Mouse (Mus musculus) kidney, embryonic 15.5 days (tissue): ENCODE results near the gene Vps72. TPM values are rescaled to one million over a fixed set of nuclear protein-coding genes. Genes with fewer than 3 reads are reported as not detected.
"Not testable (repeated sequence)": the region's sequence is repeated elsewhere in the genome, so short reads cannot be mapped to it uniquely, and the experiment has no call there.

Source experiments
- ATAC-seq: fragments of 200-750 bp; cut with Nextera tagmentation; replicated peaks from 2 replicates; pipeline ENCODE4 v1.8.0; 2017; ENCODE audit warnings: moderate TSS enrichment; ENCODE audit not compliant: low FRiP score
- H3K27ac ChIP-seq: fragments of 300-500 bp; sonication (generic); 2 replicates; pipeline ENCODE4 v1.5.1; 2015; ENCODE audit warnings: mild to moderate bottlenecking, inconsistent platforms
- H3K27me3 ChIP-seq: fragments of 300-500 bp; sonication (generic); 2 replicates; pipeline ENCODE4 v1.6.1; 2015; ENCODE audit warnings: inconsistent platforms
- H3K36me3 ChIP-seq: fragments of 300-500 bp; sonication (generic); 2 replicates; pipeline ENCODE4 v1.6.1; 2015; ENCODE audit warnings: inconsistent platforms
- H3K4me1 ChIP-seq: fragments of 300-500 bp; sonication (generic); 2 replicates; pipeline ENCODE4 v1.6.1; 2015; ENCODE audit warnings: inconsistent platforms
- H3K4me2 ChIP-seq: fragments of 300-500 bp; sonication (generic); 2 replicates; pipeline ENCODE4 v1.6.1; 2015; ENCODE audit warnings: moderate library complexity, mild to moderate bottlenecking, inconsistent platforms
- H3K4me3 ChIP-seq: fragments of 300-500 bp; sonication (generic); replicated peaks from 2 replicates; pipeline ENCODE4 v1.5.1; 2015; ENCODE audit warnings: mild to moderate bottlenecking, inconsistent platforms
- H3K9ac ChIP-seq: fragments of 300-500 bp; sonication (generic); 2 replicates; pipeline ENCODE4 v1.6.1; 2015; ENCODE audit warnings: mild to moderate bottlenecking, inconsistent platforms
- H3K9me3 ChIP-seq: fragments of 300-500 bp; sonication (generic); replicated peaks from 2 replicates; pipeline ENCODE4 v1.6.1; 2016; ENCODE audit warnings: inconsistent platforms
- WGBS: fragments of 180-500 bp; shearing (Covaris S2); methylation state at CpG from one replicate; pipeline ENCODE4 v1.1.7; 2015; ENCODE audit warnings: mixed read lengths; 5-methylcytosine and 5-hydroxymethylcytosine counted together
- polyA plus RNA-seq: library from polyadenylated mRNA; unstranded; fragments of >200 nt; fragmentation: Nextera tagmentation; extraction: Ambion mirVana; gene quantifications from 2 replicates; pipeline ENCODE4 v1.2.1, GENCODE M21; 2015

Gene Vps72
- polyA plus RNA-seq, 1 experiment from 2014 or later = 184 TPM

GRCm38 (mm10) chr3:95134133-95134532 lies 23.3 kb downstream of the Vps72 start:
- H3K9ac ChIP-seq, H3K9me3 ChIP-seq, H3K27ac ChIP-seq, H3K27me3 ChIP-seq, H3K4me2 ChIP-seq: not testable (repeated sequence)
- Histone ChIP-seq H3K4me1 (peaks cover 39% of the 10 kb centered on the region), H3K36me3 (peaks cover 17% of the 10 kb centered on the region), H3K4me3 (peak overlapping the region; percentile 56)
- no CpG with 5 or more reads among the region's 12 CpGs for WGBS
- ATAC-seq = peak; percentile 30

GRCm38 (mm10) chr3:95135023-95135422 lies 24.2 kb downstream of the Vps72 start:
- Histone ChIP-seq H3K27ac (no peak overlapping the region), H3K4me3 (peak overlapping the region; percentile 32), H3K4me2 (peak overlapping the region; percentile 55), H3K9me3 (no peaks in the 10 kb centered on the region), H3K9ac (no peak overlapping the region), H3K4me1 (peaks cover 30% of the 10 kb centered on the region), H3K36me3 (peaks cover 20% of the 10 kb centered on the region), H3K27me3 (no peaks in the 10 kb centered on the region)
- ATAC-seq = 0 out of 2 replicates have a peak, but pooled peaks have one; percentile 26
- 23% methylated on average over 6 of the region's 6 CpGs for WGBS

- WGBS = 84% methylated on average over 7 of the region's 7 CpGs
- H3K4me3 ChIP-seq = peak overlapping the region; percentile 32
These were observed 24.7 kb downstream of the Vps72 start for GRCm38 (mm10) chr3:95135433-95136052.

GRCm38 (mm10) chr3:95136336-95136735 lies 25.5 kb downstream of the Vps72 start:
- Histone ChIP-seq H3K9ac (no peak overlapping the region), H3K36me3 (peaks cover 26% of the 10 kb centered on the region), H3K9me3 (no peaks in the 10 kb centered on the region), H3K4me1 (peaks cover 27% of the 10 kb centered on the region), H3K27me3 (no peaks in the 10 kb centered on the region), H3K4me2 (0 out of 2 replicates have a peak overlapping the region, but pooled peaks have one; percentile 55), H3K27ac (no peak overlapping the region), H3K4me3 (no peak overlapping the region)
- 96% methylated on average over 3 of the region's 3 CpGs for WGBS
- no peak for ATAC-seq

More at GRCm38 (mm10) chr3:95135433-95136052, 24.7 kb downstream of the Vps72 start:
- Histone ChIP-seq H3K9me3 (no peaks in the 10 kb centered on the region), H3K36me3 (peaks cover 25% of the 10 kb centered on the region), H3K9ac (no peak overlapping the region), H3K4me1 (peaks cover 27% of the 10 kb centered on the region), H3K27me3 (no peaks in the 10 kb centered on the region), H3K4me2 (peak overlapping the region; percentile 55), H3K27ac (no peak overlapping the region)
- ATAC-seq = no peak

GRCm38 (mm10) chr3:95139586-95140288 lies 28.9 kb downstream of the Vps72 start:
- Histone ChIP-seq H3K4me1 (peaks cover 18% of the 10 kb centered on the region), H3K27ac (no peak overlapping the region), H3K36me3 (peaks cover 20% of the 10 kb centered on the region), H3K4me2 (0 out of 2 replicates have a peak overlapping the region, but pooled peaks have one; percentile 9), H3K9ac (no peak overlapping the region), H3K4me3 (no peak overlapping the region), H3K27me3 (no peaks in the 10 kb centered on the region), H3K9me3 (no peaks in the 10 kb centered on the region)
- 71% methylated on average over 25 of the region's 25 CpGs for WGBS
- no peak for ATAC-seq

GRCm38 (mm10) chr3:95140289-95140595 lies 29.4 kb downstream of the Vps72 start:
- 70% methylated on average over 18 of the region's 18 CpGs for WGBS
- Histone ChIP-seq H3K27ac (no peak overlapping the region), H3K9ac (no peak overlapping the region), H3K36me3 (peaks cover 20% of the 10 kb centered on the region), H3K9me3 (no peaks in the 10 kb centered on the region), H3K4me1 (peaks cover 13% of the 10 kb centered on the region), H3K4me2 (0 out of 2 replicates have a peak overlapping the region, but pooled peaks have one; percentile 9), H3K27me3 (no peaks in the 10 kb centered on the region), H3K4me3 (no peak overlapping the region)
- ATAC-seq = no peak

- no peak overlapping the region for H3K27ac ChIP-seq
- no peak for ATAC-seq
- no peaks in the 10 kb centered on the region for H3K9me3 ChIP-seq
- H3K4me1 ChIP-seq = peaks cover 8% of the 10 kb centered on the region
- peaks cover 20% of the 10 kb centered on the region for H3K36me3 ChIP-seq
- H3K27me3 ChIP-seq = no peaks in the 10 kb centered on the region
- H3K4me3 ChIP-seq = no peak overlapping the region
- no peak overlapping the region for H3K4me2 ChIP-seq
- WGBS = 94% methylated on average over 6 of the region's 6 CpGs
- H3K9ac ChIP-seq = no peak overlapping the region
These were observed 30.0 kb downstream of the Vps72 start for GRCm38 (mm10) chr3:95140795-95141194.

- Histone ChIP-seq H3K27me3 (no peaks in the 10 kb centered on the region), H3K4me1 (peaks cover 3% of the 10 kb centered on the region; the same call in 1 of the 2 replicates), H3K9me3 (no peaks in the 10 kb centered on the region), H3K27ac (no peak overlapping the region), H3K9ac (no peak overlapping the region), H3K36me3 (peaks cover 20% of the 10 kb centered on the region), H3K4me2 (no peak overlapping the region), H3K4me3 (no peak overlapping the region)
- ATAC-seq = no peak
- WGBS = 92% methylated on average over 9 of the region's 9 CpGs
These were observed 30.7 kb downstream of the Vps72 start for GRCm38 (mm10) chr3:95141474-95141873.

- no peak within 1 kb of the TSS for H3K9ac ChIP-seq
- ATAC-seq = no peak
- H3K9me3 ChIP-seq = no peaks in the 10 kb centered on the region
- H3K36me3 ChIP-seq = peaks cover 20% of the 10 kb centered on the region
- H3K4me3 ChIP-seq = no peak within 1 kb of the TSS
- no peak within 1 kb of the TSS for H3K27ac ChIP-seq
- WGBS = 85% methylated on average over 10 of the region's 10 CpGs
- no peaks in the 10 kb centered on the region for H3K27me3 ChIP-seq
- peaks cover 3% of the 10 kb centered on the region; the same call in 1 of the 2 replicates for H3K4me1 ChIP-seq
- no peak within 1 kb of the TSS for H3K4me2 ChIP-seq
These were observed 31.3 kb downstream of the Vps72 start, which contains the start of gene Tnfaip8l2 for GRCm38 (mm10) chr3:95141952-95142616. Gene Tnfaip8l2 (minus strand): TSS chr3:95142360.

GRCm38 (mm10) chr3:95142617-95143011 lies 31.8 kb downstream of the Vps72 start:
- H3K4me3 ChIP-seq = no peak overlapping the region
- H3K27me3 ChIP-seq = no peaks in the 10 kb centered on the region
- no peak overlapping the region for H3K27ac ChIP-seq
- ATAC-seq = peak; percentile 59
- H3K4me1 ChIP-seq = peaks cover 3% of the 10 kb centered on the region; the same call in 1 of the 2 replicates
- 10% methylated on average over 5 of the region's 5 CpGs for WGBS
- no peak overlapping the region for H3K4me2 ChIP-seq
- H3K36me3 ChIP-seq = peaks cover 20% of the 10 kb centered on the region
- no peak overlapping the region for H3K9ac ChIP-seq
- H3K9me3 ChIP-seq = no peaks in the 10 kb centered on the region

- H3K4me3 ChIP-seq = no peak overlapping the region
- WGBS = 50% methylated on average over 3 of the region's 3 CpGs
- no peaks in the 10 kb centered on the region for H3K9me3 ChIP-seq
- no peak overlapping the region for H3K4me2 ChIP-seq
- H3K4me1 ChIP-seq = no peaks in the 10 kb centered on the region
- no peak overlapping the region for H3K27ac ChIP-seq
- H3K27me3 ChIP-seq = no peaks in the 10 kb centered on the region
- no peak overlapping the region for H3K9ac ChIP-seq
- ATAC-seq = no peak
- H3K36me3 ChIP-seq = no peaks in the 10 kb centered on the region
These were observed 37.1 kb downstream of the Vps72 start for GRCm38 (mm10) chr3:95147924-95148323.

GRCm38 (mm10) chr3:95153874-95154273 lies 43.1 kb downstream of the Vps72 start:
- no peaks in the 10 kb centered on the region for H3K9me3 ChIP-seq
- H3K36me3 ChIP-seq = no peaks in the 10 kb centered on the region
- no peak overlapping the region for H3K4me2 ChIP-seq
- ATAC-seq = no peak
- no peak overlapping the region for H3K4me3 ChIP-seq
- H3K27ac ChIP-seq = no peak overlapping the region
- H3K9ac ChIP-seq = no peak overlapping the region
- H3K27me3 ChIP-seq = peaks cover 2% of the 10 kb centered on the region; the same call in 1 of the 2 replicates
- WGBS = 51% methylated on average over 4 of the region's 4 CpGs
- H3K4me1 ChIP-seq = no peaks in the 10 kb centered on the region
